Mouse (Mus musculus): Measurements from ENCODE around the gene Gtdc1. TPM values are rescaled to one million over a fixed set of nuclear protein-coding genes. Genes with fewer than 3 reads are reported as not detected.

Gene Gtdc1
- polyA plus RNA-seq, 1 experiment: 4.9 TPM

DNA sequence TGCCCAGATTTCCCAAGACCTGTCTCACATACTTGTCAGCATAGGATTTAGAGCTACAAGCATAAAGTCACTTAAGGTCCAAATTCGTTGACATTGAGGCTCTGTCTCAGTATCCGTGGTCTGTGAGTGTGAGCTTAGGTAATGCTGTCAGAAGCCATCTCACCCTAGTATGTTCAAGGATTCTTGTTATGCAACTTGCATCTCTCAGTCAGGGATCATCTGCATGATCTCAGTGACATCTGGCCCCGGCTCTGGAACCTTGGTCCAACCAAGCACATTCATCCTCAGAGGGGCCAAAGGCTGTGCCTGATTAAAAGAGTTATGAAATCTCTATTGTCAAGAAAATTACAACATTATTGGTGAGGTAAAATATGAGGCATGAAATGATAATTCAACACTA lies 1.2 kb upstream of the Gtdc1 start:
- H3ac ChIP-seq (ENCODE audit: control insufficient read depth, insufficient read length): no peak overlapping the region
- H3K4me3 ChIP-seq: no peak overlapping the region
- H3K27me3 ChIP-seq (ENCODE audit: control insufficient read depth, insufficient read depth, insufficient read length): no peaks in the 10 kb centered on the region
- TF ChIP-seq TCF3 (IDR thresholded peaks at IDR 0.05; ENCODE audit: insufficient read length, low read depth): no peak
- no peak for TF ChIP-seq POLR2A (IDR thresholded peaks at IDR 0.05; ENCODE audit: insufficient read length, low read depth)
- no peak for TF ChIP-seq SRF (IDR thresholded peaks at IDR 0.05; ENCODE audit: control insufficient read depth, insufficient read length, low read depth)
- TF ChIP-seq CEBPB (IDR thresholded peaks at IDR 0.05; ENCODE audit: insufficient read depth, poor library complexity, severe bottlenecking): no peak
- no peak for TF ChIP-seq MYOG (IDR thresholded peaks at IDR 0.05; ENCODE audit: control insufficient read depth in 1 of 3, insufficient read depth in 1 of 3, insufficient read length in 2 of 3, low read depth in 2 of 3)
- TF ChIP-seq REST (IDR thresholded peaks at IDR 0.05; ENCODE audit: insufficient read depth, insufficient read length): no peak
- no peak for TF ChIP-seq POLR2AphosphoS2 (IDR thresholded peaks at IDR 0.05; ENCODE audit: insufficient read length, low read depth)
- TF ChIP-seq E2F4 (IDR thresholded peaks at IDR 0.05; ENCODE audit: insufficient read depth): no peak
- TF ChIP-seq MAX (IDR thresholded peaks at IDR 0.05; ENCODE audit: low read depth): no peak
- no peak for TF ChIP-seq USF1 (IDR thresholded peaks at IDR 0.05; ENCODE audit: low read depth)
- no peak for TF ChIP-seq MYOD1 (IDR thresholded peaks at IDR 0.05; ENCODE audit: control insufficient read depth in 1 of 3, insufficient read length in 2 of 3, low read depth in 2 of 3)
- TF ChIP-seq TCF12 (IDR thresholded peaks at IDR 0.05; ENCODE audit: insufficient read depth, poor library complexity, severe bottlenecking): no peak
- no peaks in the 10 kb centered on the region for H3K36me3 ChIP-seq (ENCODE audit: control insufficient read depth, insufficient read depth)
- H3K4me2 ChIP-seq (ENCODE audit: low read depth): no peak overlapping the region
- H3K79me2 ChIP-seq (ENCODE audit: control insufficient read depth, insufficient read depth): peaks cover 9% of the 10 kb centered on the region

DNA sequence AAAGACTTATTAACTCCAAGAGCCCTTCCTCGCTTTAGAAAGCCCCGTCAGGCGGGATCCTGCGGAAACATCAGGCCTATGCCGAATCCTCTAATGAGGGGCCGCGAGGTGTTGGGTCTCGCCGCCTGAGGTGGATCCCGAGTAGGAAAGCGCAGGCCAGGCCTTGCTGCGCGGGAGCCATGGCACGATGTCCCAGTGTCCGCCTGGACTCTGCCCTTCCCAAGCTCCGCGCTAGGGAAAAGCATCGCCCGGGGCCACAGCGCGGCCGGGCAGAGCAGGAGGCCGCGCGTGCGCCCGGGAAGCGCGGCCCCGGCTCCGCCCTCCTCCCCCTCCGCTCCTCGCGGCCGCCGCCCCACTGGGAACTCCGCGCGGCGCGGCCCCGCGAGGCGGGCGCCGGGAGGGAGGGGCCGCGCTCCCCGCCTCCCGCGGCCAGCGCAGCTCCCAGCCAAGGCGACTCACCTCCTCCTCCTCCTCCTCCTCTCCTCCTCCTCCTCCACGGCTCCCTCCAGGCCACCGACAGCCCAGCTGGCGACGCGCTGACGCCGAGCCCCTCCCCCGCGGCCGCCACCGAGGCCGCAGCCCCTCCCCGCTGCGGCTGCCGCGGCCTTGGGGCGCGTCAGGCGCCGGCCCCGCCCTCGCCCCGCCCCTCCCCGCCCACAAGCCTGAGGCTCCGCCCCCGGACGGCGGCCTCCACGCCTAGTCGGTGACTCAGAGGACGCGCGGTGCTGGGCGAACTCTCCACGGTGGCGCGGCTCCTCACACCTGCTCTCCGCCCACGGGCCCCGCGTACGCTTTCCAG lies 575 bp downstream of the Gtdc1 start:
- Histone ChIP-seq H3K79me2 (ENCODE audit: control insufficient read depth, insufficient read depth) (peaks cover 9% of the 10 kb centered on the region), H3K27me3 (ENCODE audit: control insufficient read depth, insufficient read depth, insufficient read length) (no peaks in the 10 kb centered on the region), H3K4me3 (peak overlapping the region; percentile 41), H3K4me2 (ENCODE audit: low read depth) (peak overlapping the region; percentile 85), H3K36me3 (ENCODE audit: control insufficient read depth, insufficient read depth) (no peaks in the 10 kb centered on the region), H3ac (ENCODE audit: control insufficient read depth, insufficient read length) (peak overlapping the region; percentile 32)
- TF ChIP-seq E2F4 (IDR thresholded peaks at IDR 0.05; ENCODE audit: insufficient read depth) (no peak), USF1 (IDR thresholded peaks at IDR 0.05; ENCODE audit: low read depth) (no peak), MYOG (IDR thresholded peaks at IDR 0.05; ENCODE audit: control insufficient read depth in 1 of 3, insufficient read depth in 1 of 3, insufficient read length in 2 of 3, low read depth in 2 of 3) (peak in 2 of 3 experiments; percentile 89 to 90), POLR2A (IDR thresholded peaks at IDR 0.05; ENCODE audit: insufficient read length, low read depth) (peak; percentile 95), REST (IDR thresholded peaks at IDR 0.05; ENCODE audit: insufficient read depth, insufficient read length) (peak; percentile 4), SRF (IDR thresholded peaks at IDR 0.05; ENCODE audit: control insufficient read depth, insufficient read length, low read depth) (no peak), TCF12 (IDR thresholded peaks at IDR 0.05; ENCODE audit: insufficient read depth, poor library complexity, severe bottlenecking) (no peak), CEBPB (IDR thresholded peaks at IDR 0.05; ENCODE audit: insufficient read depth, poor library complexity, severe bottlenecking) (no peak), TCF3 (IDR thresholded peaks at IDR 0.05; ENCODE audit: insufficient read length, low read depth) (peak; percentile 63), POLR2AphosphoS2 (IDR thresholded peaks at IDR 0.05; ENCODE audit: insufficient read length, low read depth) (peak; percentile 98), MYOD1 (IDR thresholded peaks at IDR 0.05; ENCODE audit: control insufficient read depth in 1 of 3, insufficient read length in 2 of 3, low read depth in 2 of 3) (peak in 2 of 3 experiments; percentile 88 to 93), MAX (IDR thresholded peaks at IDR 0.05; ENCODE audit: low read depth) (no peak)

GRCm38 (mm10) chr2:44926167-44926682 lies 1.2 kb downstream of the Gtdc1 start:
- H3ac ChIP-seq (ENCODE audit: control insufficient read depth, insufficient read length): peak overlapping the region; percentile 32
- peak overlapping the region; percentile 85 for H3K4me2 ChIP-seq (ENCODE audit: low read depth)
- H3K27me3 ChIP-seq (ENCODE audit: control insufficient read depth, insufficient read depth, insufficient read length): no peaks in the 10 kb centered on the region
- TF ChIP-seq REST (IDR thresholded peaks at IDR 0.05; ENCODE audit: insufficient read depth, insufficient read length) (no peak), MYOD1 (IDR thresholded peaks at IDR 0.05; ENCODE audit: control insufficient read depth in 1 of 3, insufficient read length in 2 of 3, low read depth in 2 of 3) (no peak), CEBPB (IDR thresholded peaks at IDR 0.05; ENCODE audit: insufficient read depth, poor library complexity, severe bottlenecking) (no peak), USF1 (IDR thresholded peaks at IDR 0.05; ENCODE audit: low read depth) (no peak), E2F4 (IDR thresholded peaks at IDR 0.05; ENCODE audit: insufficient read depth) (no peak), POLR2AphosphoS2 (IDR thresholded peaks at IDR 0.05; ENCODE audit: insufficient read length, low read depth) (peak; percentile 47), TCF3 (IDR thresholded peaks at IDR 0.05; ENCODE audit: insufficient read length, low read depth) (no peak), MYOG (IDR thresholded peaks at IDR 0.05; ENCODE audit: control insufficient read depth in 1 of 3, insufficient read depth in 1 of 3, insufficient read length in 2 of 3, low read depth in 2 of 3) (no peak)
- H3K79me2 ChIP-seq (ENCODE audit: control insufficient read depth, insufficient read depth): peaks cover 9% of the 10 kb centered on the region
- H3K4me3 ChIP-seq: peak overlapping the region; percentile 41
- no peaks in the 10 kb centered on the region for H3K36me3 ChIP-seq (ENCODE audit: control insufficient read depth, insufficient read depth)

GRCm38 (mm10) chr2:44924618-44925017 lies 2.8 kb downstream of the Gtdc1 start:
- Histone ChIP-seq H3K27me3 (ENCODE audit: control insufficient read depth, insufficient read depth, insufficient read length) (no peaks in the 10 kb centered on the region), H3K36me3 (ENCODE audit: control insufficient read depth, insufficient read depth) (no peaks in the 10 kb centered on the region), H3K4me3 (no peak overlapping the region), H3K4me2 (ENCODE audit: low read depth) (peak overlapping the region; percentile 58), H3ac (ENCODE audit: control insufficient read depth, insufficient read length) (no peak overlapping the region), H3K79me2 (ENCODE audit: control insufficient read depth, insufficient read depth) (peaks cover 9% of the 10 kb centered on the region)
- TF ChIP-seq E2F4 (IDR thresholded peaks at IDR 0.05; ENCODE audit: insufficient read depth) (no peak), REST (IDR thresholded peaks at IDR 0.05; ENCODE audit: insufficient read depth, insufficient read length) (no peak), USF1 (IDR thresholded peaks at IDR 0.05; ENCODE audit: low read depth) (no peak), POLR2A (IDR thresholded peaks at IDR 0.05; ENCODE audit: insufficient read length, low read depth) (no peak), TCF12 (IDR thresholded peaks at IDR 0.05; ENCODE audit: insufficient read depth, poor library complexity, severe bottlenecking) (no peak), TCF3 (IDR thresholded peaks at IDR 0.05; ENCODE audit: insufficient read length, low read depth) (no peak), MYOD1 (IDR thresholded peaks at IDR 0.05; ENCODE audit: control insufficient read depth in 1 of 3, insufficient read length in 2 of 3, low read depth in 2 of 3) (no peak), SRF (IDR thresholded peaks at IDR 0.05; ENCODE audit: control insufficient read depth, insufficient read length, low read depth) (no peak), CEBPB (IDR thresholded peaks at IDR 0.05; ENCODE audit: insufficient read depth, poor library complexity, severe bottlenecking) (no peak), MAX (IDR thresholded peaks at IDR 0.05; ENCODE audit: low read depth) (no peak), POLR2AphosphoS2 (IDR thresholded peaks at IDR 0.05; ENCODE audit: insufficient read length, low read depth) (no peak)
